Mouse (Mus musculus) ES-E14 (cell line): ENCODE results near the gene Frmpd4.

Experiments
- CHD2 ChIP-seq: IDR thresholded peaks from 2 replicates; pipeline ENCODE4 v1.6.1; 2014; ENCODE audit warnings: mild to moderate bottlenecking, low read depth, low read length, inconsistent platforms
- HCFC1 ChIP-seq: IDR thresholded peaks from 2 replicates; pipeline ENCODE4 v1.6.1; 2012; ENCODE audit warnings: low read length, inconsistent platforms, borderline replicate concordance; ENCODE audit not compliant: insufficient read depth
- MAFK ChIP-seq: IDR thresholded peaks from 2 replicates; pipeline ENCODE4 v1.6.1; 2014; ENCODE audit warnings: mild to moderate bottlenecking, low read depth, low read length, inconsistent platforms; ENCODE audit not compliant: insufficient read depth
- ZC3H11A ChIP-seq: IDR thresholded peaks from 2 replicates; pipeline ENCODE4 v1.6.1; 2012; ENCODE audit warnings: low read depth, mild to moderate bottlenecking, inconsistent platforms, low read length, borderline replicate concordance
- ZNF384 ChIP-seq: IDR thresholded peaks from 2 replicates; pipeline ENCODE4 v1.6.1; 2012; ENCODE audit warnings: low read depth, low read length, inconsistent platforms

DNA sequence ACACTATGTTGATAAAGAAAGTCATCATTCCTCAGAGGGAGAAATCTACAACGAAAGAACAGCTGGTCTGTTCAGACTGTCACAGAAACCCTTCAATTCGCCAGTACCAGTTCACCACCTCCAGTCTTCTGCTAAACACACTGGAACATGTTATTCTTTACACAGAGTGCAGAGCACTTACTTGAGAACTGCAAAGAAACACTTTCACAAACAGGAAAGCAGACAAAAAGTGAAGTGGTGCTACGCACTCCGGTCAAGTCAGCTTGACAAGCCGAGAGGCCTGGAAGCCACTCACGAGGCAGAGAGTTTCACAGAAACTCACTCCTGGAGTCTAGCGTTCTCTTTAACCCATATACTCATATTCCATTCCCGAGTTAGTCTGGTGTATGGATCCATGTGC, 387.5 kb downstream of the Frmpd4 start:
- no peak for TF ChIP-seq MAFK
- TF ChIP-seq CHD2, result no peak
- no peak for TF ChIP-seq ZC3H11A
- TF ChIP-seq HCFC1, result no peak
- TF ChIP-seq ZNF384, result no peak
